Mouse (Mus musculus) small intestine, adult 2 months (tissue): Measurements from ENCODE around the gene Ctnnbl1.

Source experiments
- CTCF ChIP-seq: fragments of 200-500 bp; IDR thresholded peaks from 2 replicates; pipeline ENCODE4 v1.5.1; 2012; ENCODE audit warnings: low read depth, mild to moderate bottlenecking, control low read depth, inconsistent platforms, low read length, moderate library complexity, mixed read lengths; ENCODE audit not compliant: insufficient replicate concordance, insufficient read length; ENCODE audit errors: extremely low read depth
- POLR2A ChIP-seq: fragments of 200-500 bp; IDR thresholded peaks from 2 replicates; pipeline ENCODE4 v1.6.1; 2012; ENCODE audit warnings: low read depth, mild to moderate bottlenecking, control low read depth, inconsistent platforms, low read length, moderate library complexity

DNA sequence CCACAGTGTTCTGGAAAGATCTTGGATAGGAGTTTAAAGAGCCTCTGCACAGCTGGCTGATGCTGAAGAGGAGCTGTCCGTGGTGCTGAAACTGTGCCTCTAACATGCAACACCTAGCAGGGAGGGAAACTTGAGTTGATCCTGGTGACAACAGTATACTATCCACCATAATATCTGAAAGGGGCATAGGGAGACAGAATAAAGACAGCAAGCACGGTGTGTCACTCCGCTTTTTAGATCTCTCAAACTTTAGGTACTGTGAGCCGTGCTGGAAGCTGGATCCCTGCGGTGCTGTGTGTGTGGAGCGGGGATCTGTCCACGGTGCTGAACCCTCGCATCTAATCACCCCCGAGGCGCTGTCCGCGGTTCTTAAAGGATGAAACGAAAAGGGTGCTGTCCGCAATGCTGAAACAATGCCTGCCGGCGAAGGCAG, 176.0 kb downstream of the Ctnnbl1 start:
- TF ChIP-seq CTCF (no peak), POLR2A (no peak)
